Mouse (Mus musculus) kidney, postnatal 10 days (tissue): ENCODE data around the gene Camkmt.

Source experiments
- DNase-seq: peaks from one replicate; pipeline ENCODE4 v3.0.0; 2021; ENCODE audit warnings: mixed read lengths

Camkmt gene

DNA sequence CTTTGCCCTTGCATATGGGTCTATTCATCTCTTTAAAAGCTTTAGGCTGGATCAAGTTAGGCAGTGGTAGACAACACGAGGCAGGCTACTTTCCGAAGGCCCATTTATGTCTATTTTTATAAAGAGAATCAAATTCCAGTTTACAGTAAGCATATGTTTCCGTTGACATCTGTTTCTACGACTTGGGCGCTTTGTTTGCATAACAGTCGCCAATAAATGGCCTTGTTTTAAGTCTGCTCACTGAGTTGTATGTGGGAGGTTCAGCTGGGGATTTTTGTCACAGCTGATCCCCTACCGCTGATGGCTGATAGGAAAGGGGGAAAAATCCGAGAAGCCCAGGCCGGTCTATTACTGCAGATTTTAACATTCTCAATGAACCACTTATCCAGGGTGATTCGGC is 285.2 kb downstream of the Camkmt start:
- no peak for DNase-seq

DNA sequence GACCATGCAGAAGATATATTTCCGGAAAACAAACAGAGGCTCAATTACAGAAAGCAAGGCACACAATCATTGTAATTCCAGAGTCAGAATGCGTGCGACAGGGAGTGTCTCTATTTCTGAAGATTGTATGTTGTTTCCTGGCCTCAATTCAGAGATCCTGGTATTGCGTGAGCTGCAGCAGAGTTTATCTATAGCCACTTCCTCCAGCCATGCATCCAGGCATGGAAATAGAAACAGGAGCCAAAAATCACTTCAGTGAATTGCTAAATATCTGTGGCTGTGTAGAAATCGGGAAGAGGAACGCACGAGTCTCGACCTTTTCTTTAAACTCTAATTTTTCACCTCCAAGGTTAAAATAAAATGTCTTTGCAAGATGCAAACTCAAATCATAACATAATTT is 287.1 kb downstream of the Camkmt start:
- no peak for DNase-seq

DNA sequence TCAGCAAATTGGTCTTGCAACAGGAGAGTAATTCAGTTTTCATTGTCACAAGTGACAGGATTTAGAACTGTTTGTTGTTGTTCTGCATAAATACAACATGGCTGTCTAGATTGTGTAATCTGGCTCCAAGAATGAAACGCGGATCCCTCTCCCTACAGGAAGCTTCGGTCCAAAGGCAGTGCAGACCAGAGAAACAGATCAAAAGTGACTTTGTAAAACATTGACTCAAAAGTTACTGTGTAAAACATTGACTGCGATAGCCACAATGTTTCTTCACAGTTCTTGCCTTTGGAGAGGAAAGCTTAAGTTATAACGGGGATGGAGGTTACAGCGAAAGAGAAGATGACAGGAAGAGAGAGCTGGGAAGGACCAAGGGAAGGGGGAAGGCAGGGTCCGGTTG is 288.7 kb downstream of the Camkmt start:
- no peak for DNase-seq

DNA sequence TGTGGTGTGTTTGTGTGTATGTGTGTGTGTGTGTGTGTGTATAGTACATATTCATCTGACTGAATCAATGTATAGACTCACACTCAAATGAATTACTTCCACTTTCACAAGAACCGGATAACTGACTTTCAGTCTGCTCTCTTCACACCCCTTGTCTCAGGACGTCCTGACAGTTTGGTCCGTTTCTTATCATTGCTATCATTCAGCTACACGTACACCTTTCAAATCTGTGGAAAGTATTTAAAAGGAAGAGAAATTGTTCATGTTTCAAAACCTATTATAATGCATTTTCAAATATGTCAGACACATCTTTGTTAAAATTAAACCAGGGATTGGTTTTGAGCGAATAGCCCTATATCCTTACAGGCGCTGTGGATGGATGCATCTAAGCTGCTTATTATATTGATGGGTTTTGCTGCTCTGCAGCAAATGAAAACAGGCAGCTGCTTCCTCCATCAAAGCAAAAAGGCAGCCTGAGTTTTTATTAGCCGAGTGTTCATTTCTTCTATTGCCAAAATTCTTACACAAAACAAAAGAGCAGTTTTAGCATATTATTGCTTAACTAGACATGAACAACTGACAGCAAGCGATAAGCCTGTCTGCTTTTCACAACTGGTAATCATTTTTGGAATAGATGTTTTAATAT is 291.3 kb downstream of the Camkmt start:
- no peak for DNase-seq

DNA sequence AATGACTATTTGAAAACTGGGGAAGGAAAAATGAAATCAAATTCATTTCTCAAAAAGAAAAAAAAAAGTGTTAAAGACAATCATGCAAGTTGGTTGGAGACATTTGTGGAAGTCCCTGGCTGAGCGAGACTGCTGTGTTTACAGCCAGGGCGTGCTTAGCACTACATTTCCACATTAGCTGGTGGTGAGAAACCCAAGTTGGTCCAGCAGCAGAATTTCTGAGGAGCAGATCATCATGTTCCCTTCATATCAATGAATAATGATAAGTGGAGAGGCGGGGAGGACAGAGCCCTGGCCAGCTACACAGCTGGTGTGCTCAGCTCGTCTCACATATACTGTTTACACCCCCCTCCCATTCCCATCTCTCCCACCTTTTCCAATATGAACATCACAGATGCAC is 292.0 kb downstream of the Camkmt start:
- DNase-seq: no peak

DNA sequence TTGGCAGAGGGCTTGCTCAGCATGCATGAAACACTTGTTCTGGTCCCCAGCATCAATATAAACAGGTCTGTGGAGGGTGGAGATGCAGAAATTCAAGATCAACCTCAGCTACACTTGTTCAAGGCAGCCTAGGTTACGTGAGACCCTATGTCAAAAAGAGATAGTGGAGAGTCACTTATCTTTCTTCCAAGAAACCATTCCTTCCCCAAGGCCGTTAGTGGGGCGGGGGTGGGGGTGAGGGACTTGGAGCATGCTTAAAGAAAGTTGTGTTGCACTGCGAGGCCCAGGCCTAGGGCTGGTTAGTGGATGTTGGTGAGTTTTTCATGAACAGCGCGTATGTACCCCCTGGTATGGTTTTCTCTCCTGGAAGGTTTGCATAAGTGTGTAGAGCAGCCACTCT is 292.6 kb downstream of the Camkmt start:
- DNase-seq: no peak

DNA sequence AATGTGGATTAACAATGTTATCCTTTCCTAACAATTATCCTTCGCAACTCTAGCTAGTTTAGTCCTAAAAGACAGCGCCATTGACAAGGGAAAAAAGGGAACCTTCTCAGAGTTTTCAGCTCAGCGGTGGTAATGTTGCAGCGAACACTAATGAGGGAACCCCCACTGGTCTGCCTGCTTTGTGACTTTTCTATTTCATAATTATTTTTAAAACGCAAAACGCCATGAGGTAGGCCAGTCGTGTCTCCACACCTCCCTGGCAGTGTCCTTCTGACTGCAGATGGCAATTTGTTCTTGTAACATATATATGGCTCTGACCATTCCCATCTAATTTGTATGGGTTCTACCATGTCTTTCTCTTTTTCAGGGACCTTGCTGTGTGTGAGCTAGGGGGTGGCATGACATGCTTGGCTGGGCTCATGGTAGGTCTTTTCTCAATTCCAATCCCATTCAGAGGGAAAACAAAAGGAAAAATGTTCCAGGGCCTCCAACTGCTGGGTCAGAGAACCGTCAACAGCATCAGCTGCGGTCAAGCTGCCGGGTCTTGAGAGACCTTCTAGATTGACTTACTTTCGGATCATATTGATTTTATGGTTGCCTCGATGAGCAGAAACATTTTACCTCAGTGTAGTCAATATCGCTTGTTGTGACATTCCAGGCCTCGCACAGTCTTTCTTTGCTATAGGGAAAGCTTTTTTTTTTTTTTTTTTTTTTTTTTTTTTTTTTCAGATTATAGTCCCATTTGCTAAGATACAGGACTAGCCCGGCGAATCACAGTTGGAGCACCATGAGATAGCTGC is 302.9 kb downstream of the Camkmt start:
- no peak for DNase-seq

DNA sequence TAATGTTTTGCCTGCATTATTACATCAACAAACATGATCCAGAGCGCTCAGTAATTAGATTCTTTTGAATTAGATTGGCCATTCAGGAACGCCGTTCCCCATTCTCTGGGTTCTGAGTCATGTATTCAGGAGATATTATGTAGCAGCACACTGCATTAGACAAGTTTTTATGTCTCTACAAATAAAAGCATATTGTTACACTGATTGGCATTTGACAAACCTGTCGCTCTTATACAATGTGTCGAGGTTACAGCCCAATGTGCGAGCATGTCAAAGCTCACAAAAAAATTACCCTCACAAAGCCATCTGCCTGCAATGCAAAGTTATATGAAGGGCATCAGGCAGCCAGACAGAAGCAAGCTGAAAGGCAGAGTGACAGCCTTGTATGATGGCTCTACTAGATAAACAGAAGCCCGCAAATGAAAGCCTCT is 303.6 kb downstream of the Camkmt start:
- DNase-seq: no peak

DNA sequence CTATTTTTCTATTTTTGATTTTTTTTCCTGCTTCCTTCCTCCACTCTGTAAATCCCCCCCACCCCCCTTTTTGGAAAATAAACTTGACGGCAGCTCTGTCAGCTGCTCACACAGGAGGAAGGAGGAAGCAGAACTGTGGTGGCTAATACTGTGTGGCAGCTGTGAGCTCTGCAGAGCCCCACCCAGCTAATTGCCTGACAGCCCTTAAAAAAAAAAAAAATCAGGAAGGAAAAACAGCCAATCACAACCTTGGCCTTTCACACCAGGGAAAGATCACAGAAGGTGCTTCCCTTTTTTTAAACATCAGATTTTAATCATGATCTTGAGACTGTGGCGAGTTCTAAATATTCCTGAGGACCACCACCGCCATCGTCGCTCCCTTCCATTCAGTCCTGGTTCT is 305.1 kb downstream of the Camkmt start:
- peak; percentile 11 for DNase-seq

DNA sequence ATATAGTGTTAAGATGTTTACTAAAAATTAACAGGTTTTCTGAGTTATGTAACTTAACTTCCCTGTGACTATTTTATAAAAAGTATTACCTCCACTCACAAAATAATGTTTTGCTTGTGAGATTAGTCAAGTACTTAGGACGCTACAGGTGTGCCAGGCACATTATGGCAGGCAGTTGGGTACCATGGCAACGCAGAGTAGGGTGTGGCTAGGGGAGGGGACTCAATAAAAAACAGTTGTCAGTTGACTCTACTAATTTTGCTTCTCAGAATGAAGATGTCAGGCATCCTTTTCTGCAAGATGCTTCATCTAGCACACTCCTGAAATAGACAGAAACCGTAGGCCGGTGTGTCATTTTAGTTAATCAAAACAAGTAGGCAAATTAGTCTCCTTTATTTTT is 310.4 kb downstream of the Camkmt start:
- no peak for DNase-seq

DNA sequence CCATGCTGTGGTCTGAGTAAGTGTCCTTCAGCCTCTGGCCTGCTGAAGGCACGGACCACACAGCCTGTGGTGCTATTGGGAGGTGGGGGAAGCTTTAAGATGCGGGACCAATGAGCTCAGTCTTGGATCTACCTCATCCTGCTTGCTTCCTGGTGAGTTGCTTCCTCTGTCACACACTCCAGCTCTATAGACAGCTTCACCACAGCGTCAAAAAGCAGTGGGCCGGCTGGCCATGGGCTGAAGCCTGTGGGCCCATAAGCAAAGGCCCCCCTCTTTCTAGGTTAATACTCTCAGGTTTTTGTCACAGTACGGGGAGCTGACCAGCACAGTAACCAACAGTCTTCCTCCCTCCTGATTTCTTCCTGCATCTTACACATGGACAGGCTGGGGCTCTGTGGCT is 314.8 kb downstream of the Camkmt start:
- DNase-seq: no peak

DNA sequence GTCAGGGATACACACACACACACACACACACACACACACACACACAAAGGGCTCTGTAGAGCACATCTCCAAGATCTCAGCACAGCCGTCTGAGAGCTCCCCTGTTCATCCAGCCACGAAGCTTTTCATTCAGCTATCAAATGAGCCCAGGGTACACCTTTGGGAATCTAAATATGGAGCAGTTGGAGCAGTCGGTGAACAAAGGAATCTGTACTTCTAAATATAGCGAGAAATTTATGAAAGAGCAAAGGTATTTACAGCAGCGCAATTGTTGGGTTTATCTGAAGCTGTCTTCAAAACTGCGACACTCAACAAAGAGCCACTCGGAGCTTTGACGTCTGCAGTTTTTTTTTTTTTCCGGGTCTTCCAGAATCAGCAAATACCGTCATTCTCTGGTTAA is 315.8 kb downstream of the Camkmt start:
- DNase-seq: no peak

DNA sequence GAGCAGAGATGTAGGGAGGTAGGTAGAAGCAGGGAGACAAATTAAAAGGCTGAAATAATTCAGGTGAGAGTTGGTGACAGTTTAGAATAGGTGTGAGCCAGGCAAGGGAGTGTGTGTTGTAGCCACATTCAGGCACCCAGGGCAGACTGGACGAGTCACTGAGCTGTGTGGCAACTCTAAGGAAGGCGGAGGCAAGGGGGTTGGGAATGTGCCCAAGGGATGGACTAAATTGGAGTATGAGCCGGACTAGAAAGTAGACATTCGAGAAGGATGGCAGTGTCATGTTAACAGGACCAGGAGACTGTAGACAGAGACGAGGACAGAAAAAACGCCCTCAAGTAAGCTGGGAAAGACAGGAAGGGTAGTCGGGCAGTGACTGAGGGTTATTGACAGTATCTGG is 338.5 kb downstream of the Camkmt start:
- no peak for DNase-seq

DNA sequence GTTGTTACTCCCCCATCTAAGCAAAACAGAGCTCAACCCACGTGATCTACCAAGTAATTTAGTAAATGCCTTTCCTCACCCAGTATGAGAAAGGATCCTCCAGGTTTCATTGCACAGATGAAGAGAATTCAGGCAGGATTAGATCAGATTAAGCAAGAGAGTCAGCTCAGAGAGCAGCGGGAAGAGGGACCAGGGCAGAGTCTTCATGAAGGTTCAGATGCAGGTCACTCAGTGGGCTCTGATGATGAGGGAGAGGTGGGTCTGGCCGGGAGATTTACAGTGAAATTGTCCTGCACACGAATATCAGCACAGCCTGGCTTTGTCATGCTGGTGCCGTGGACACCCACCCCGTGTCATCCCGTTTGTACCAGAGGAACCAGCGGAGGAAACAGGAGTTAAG is 342.6 kb downstream of the Camkmt start:
- no peak for DNase-seq

DNA sequence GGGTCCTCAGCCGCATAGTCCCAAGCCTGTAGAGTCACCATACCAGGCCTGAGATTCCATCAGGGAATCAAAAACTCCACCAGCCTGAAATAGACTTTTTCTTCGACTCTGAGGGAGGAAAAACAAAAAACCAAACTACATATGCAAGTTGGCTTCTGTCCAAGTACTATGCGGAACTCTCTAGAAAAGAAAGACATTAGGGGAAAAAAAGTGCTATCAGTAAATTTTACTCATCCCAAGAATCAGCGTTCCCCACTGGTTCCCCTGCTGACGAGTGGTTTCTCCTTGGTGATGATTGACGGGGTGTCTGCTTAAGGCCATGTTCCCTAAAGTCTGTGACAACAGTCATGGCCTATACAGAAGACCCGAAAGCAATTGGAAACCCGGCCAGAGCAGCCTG is 352.7 kb downstream of the Camkmt start:
- no peak for DNase-seq

DNA sequence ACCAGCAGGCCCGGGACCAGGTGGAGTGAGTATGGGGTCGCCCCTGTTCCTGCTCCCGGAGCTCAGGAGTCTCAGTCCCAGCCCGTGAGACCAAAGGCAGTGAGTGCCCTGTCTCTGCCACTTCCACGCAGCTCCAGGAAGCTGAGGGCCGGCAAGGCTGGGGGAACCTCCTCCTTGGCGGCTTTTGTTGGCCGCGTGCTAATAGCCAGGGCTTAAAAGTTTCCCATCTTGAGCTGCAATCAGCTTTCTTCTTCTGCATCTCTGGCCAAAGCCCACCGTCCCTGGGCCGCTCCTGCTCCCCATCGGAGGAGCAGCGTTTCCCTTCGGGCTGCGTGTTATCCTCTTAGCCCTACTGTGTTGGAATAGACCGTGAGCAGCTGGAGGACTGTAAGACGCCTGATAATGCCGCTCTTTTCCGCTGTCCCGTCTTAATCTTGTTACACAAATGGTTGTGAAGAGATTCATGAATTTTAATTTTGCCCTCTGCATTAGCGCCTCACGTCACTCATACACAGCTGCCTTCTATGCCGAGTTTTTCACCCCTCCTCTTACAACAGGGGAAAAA is 364.1 kb downstream of the Camkmt start:
- DNase-seq: peak; percentile 15

DNA sequence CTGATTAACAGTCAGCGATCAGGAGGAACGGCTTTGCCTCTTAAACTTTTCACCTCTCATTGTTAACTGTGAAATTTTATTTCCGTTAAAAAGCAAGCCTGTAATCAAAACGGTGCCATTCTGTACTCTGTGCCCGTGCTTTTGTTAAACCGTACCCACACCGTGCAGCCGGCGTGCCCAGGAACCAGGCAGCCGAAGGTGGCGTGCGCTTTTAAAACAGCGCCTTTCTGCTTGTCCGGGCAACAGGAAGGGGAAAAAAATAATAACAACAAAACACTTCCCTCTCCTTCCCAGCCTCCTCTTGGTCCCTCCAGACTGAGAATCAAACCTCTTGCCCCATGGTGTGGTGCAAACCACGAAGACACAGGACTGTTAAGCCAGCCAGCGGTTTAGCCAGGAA is 364.7 kb downstream of the Camkmt start:
- DNase-seq: peak; percentile 16

DNA sequence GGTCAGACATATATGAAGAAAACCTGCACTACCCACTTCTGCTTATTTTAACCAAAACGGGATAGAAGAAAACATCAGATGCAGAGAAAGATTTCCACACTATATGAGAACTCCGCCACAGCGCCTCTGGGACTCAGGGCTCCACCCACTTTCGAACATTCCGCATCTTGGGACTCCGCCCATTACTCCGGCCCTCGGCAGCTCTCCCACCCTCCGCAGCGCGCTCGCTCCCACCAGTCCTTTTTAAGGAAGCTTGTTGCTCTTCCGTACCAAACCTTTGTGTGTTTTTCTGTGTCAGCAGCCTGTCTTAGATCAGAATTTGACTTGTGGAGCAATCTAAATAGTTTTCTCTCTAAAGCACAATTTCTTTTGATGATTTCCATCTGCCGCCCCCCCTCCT is 367.7 kb downstream of the Camkmt start:
- peak; percentile 32 for DNase-seq

DNA sequence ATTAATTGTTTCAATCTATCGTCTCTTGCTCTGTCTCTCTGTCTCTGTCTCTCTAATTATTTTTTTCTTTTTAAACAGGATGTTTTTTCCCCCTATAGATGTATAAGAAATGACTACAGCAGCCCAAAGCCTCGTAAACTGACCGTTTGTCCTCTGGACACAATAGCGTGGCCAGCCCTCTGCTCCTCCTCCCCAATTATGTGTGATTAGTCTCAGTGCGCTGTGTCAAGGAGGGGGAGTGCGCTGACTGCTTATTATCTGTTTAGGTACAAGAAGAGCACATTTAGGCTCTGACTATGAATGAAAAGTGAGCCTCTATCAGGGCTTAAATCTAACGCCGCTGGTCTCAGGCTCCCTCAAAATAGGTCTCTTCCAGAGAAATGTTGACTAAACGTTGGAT is 368.2 kb downstream of the Camkmt start:
- DNase-seq: no peak

DNA sequence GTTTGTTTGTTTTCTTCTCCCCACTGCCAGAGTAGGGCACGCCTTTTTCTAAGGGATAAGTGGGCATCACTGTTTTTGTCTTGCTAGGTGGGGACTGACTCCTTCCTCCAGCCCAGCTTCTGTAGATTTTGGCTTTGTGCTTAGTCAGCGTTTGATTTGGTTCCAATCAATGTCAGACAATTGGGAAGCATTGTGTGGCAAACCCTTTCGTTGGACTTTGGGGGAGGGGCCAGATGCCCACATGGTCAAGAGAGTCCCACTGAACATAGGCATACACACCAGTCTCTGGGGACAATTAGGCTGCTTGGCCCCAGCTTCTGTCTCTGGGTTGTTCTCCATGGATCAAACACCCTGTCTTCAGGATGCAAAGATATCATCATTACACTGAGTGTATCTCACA is 371.2 kb downstream of the Camkmt start:
- DNase-seq: no peak

DNA sequence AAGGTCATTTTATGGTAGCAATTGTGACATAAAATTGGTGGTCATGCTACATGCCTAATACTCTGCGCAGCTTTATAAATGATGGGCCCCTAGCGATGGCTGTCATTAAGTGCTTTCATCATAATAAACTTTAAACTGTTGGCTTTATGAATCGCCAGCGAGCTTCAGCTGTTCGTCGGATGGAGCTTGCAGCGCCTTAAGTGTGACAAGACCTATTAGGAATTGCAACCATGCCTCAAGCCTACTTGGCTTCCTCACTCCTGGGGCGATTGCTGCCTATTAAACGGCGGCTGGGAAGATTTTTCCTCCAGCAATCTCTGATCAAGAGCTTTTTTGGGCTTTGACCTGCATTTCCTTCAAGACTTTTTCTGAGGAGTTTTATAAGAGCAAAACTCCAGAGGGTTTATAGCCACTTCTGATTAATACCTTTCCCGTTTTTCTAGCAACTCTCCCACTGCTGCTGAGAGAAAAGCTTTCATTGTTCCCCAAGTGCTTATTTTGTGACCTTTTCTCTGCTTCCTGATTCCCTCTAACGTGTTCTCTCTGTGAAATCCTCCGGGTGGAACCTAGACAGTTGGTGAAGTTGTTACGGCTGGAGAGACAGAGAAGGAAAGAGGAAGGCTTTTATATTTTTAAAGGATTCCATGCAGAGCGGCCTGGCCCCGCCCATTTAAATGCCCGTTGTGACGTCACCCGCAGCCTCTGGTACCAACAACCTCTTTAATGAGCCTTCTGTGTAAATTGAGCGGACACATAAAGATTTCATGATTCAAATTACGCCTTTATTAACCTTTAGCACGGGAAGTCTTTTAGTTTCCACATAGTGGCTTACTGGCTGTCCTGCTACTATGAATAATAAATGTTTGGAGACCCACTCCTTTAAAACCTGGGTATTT is 373.4 kb downstream of the Camkmt start:
- DNase-seq: peak; percentile 42

DNA sequence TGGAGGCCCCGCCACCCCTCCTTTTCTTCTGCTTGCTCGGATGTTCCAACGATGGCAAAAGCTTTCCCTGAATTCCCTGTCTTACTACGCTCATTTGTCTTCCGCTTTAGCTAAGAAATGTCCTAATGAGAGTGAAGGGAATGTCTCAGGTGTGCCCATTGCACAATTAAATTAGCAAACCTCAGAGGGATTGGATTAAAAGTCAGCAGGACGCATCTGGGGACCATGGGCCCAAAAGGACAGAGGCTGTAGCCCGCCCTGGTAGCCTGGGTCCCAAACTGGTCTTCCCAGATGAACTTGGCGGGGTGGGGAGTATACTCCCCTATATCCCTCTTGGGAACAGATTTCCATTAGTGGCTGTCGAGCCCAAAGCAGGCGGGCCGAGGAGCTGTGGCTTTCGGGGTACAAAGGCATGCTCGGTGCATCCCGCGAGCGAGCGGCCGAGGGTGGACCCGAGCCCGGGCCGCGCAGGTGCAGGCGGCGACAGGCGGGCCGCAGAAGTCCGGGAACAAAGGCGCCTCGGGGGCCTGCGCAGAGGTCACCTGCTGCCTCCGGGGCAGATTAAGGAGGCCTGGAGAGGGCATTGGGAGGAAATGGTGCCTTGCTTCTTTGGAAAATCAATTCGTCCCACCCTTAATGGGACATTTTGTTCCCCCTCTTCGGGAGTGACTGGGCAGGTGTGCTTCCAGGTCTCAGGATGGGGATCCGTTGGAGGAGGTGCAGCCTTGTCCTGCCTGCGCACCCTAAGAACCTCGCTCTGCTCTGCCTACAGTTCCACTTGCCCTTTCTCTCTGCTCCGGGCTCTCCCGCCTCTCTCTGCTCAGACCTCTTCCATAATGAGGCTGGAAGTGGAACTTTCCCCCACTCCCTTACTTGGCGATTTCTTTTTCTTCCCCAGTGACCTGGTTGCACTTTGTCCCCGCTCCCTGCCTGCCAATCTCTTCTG is 374.4 kb downstream of the Camkmt start:
- DNase-seq: peak; percentile 56
